Mouse (Mus musculus) cerebellum, adult 2 months (tissue): ENCODE measurements around the gene Phactr2.

ENCODE experiments used
- CTCF ChIP-seq: fragments of 200-500 bp; IDR thresholded peaks from 2 replicates; pipeline ENCODE4 v1.5.1; 2011; ENCODE audit warnings: low read depth, mild to moderate bottlenecking, control low read depth, low read length, moderate library complexity, borderline replicate concordance; ENCODE audit not compliant: insufficient read depth
- POLR2A ChIP-seq: fragments of 200-500 bp; IDR thresholded peaks from 2 replicates; pipeline ENCODE4 v1.6.1; 2011; ENCODE audit warnings: low read length, control low read depth, borderline replicate concordance; ENCODE audit not compliant: insufficient read depth

- TF ChIP-seq CTCF: no peak
- TF ChIP-seq POLR2A: no peak
Measured at GRCm38 (mm10) chr10:13244192-13244591, 230.0 kb downstream of the Phactr2 start.
